Mouse (Mus musculus): ENCODE data around the gene Pdcd7.

Gene Pdcd7

GRCm38 (mm10) chr9:65398279-65398678 lies 52.4 kb downstream of the Pdcd7 start, which contains the start of gene Rasl12:
Rasl12 (plus strand) TSS chr9:65398506.
- peak; percentile 27 for DNase-seq (ENCODE audit: low spot score)

GRCm38 (mm10) chr9:65399934-65400333 lies 54.0 kb downstream of the Pdcd7 start:
- DNase-seq (ENCODE audit: low spot score) = no peak

DNA sequence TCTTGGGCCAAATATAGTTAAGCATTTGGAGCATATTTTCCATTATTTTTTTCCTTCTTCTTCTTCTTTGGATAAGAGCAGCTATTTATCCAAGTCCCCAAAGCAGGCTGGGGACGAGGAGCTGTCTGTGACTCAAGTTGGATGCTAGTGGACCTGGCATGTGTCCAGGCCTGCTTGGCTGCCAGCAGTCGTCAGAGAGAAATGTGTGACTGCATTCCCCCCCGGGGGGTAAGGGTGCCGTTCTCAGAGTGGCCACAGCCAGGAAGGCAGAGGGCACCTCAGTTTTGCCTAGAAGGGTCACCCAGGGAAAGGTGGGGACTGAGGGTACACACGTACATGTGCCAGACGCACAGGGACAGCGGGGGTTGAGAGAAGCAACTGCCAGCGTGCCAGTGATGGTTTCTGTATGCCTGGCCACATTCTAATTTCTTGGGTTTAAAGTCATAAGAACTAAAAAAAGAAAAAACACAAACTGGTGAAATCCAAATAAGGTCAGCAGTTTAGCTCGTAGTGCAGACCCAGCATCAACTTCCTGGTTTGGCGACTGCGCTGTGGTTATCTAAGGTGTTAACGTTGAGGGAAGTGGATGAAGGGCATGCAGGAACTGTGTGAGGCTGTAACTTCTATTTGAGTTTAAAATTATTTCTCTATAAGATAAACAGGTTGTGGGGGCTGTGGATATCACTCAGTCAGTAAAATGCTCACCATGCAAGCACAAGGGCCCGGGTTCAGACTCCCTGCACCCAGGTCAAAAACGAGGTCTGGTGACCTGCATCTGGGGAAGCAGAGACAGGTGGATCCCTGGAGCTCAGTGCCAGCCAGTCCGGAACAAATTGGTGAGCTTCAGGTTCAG lies 58.7 kb downstream of the Pdcd7 start:
- DNase-seq (ENCODE audit: low spot score) = no peak

DNA sequence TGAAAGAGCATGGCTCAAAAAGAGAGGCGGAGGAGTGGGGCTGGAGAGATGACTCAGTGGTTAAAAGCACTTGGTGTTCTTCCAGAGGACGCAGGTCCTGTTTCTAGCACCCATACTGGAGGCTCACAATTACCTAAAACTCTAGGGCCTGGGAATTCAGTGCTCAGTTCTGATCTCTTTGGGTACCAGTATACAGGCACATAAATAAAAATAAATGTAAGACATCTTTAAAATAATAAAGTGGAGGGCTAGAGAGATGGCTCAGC lies 59.2 kb downstream of the Pdcd7 start:
- DNase-seq (ENCODE audit: low spot score) = no peak

GRCm38 (mm10) chr9:65407327-65407726 lies 61.4 kb downstream of the Pdcd7 start:
- DNase-seq (ENCODE audit: low spot score) = no peak

DNA sequence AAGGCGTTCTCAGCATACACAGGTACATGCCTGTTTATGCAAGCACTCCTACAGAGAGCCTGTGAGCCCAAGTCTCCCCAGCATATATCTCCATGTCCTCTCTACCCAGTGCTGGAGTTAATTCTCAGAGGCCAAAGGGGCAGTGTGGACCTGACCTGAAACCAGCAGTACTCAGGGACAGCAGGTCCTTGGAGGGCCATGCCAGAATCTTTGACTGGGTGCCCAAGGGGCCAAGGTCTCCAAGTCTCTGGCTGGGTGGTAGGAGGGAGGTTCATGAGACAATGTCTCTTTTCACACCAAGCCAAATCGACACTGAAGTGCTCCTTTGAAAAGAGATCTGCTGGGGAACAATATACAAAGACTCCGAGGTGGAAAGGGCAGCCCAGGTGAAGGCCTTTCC lies 62.0 kb downstream of the Pdcd7 start:
- no peak for DNase-seq (ENCODE audit: low spot score)

DNA sequence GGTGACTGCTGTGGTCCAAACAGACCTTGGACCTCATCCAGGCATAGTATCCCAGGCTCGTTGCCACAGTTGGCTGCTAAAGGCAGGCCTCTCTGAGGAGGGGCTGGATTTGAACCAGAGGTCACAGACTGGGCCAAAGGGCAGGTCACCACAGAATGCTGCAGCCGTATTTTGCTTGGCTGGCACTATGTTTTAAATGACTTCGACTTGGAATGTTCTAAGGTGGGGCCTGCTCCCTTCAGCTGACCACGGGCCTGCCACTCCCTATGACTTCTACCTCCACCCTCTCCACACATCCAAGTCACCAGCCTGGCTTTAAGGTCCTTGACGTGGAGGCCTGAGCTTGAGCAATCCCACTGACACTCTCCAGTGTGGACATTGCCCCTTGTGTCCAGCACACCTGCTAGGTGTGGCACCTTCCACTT lies 63.0 kb downstream of the Pdcd7 start:
- no peak for DNase-seq (ENCODE audit: low spot score)

Measured in T-cell, adult 2 months (primary cell).